Comparison of ENCODE assay signal across 13 mouse cellular contexts in genomic region chr13:18953575-18953974, GRCm38 (mm10).
"Had no signal": no experiment of that assay in that cellular context is flagged by ENCODE, and none has a peak within 500 bp of the region (broad histone marks: within the 10 kb centered on the region; RNA-seq: fewer than 3 reads in every experiment).

No protein-coding gene starts in this region.

- H3K27me3 ChIP-seq: neural tube, embryonic 13.5 days had no signal

- DNase-seq: kidney, adult 18-20 months; kidney, postnatal 10 days; kidney, postnatal 4 days; liver; lung, adult 18-20 months; lung, postnatal 4 days; right cerebral cortex, adult 18-20 months; right cerebral cortex, postnatal 25 days had no signal

- H3K9ac ChIP-seq: limb, embryonic 12.5 days; liver, embryonic 14.5 days; neural tube, embryonic 13.5 days had no signal

- H3K4me1 ChIP-seq: limb, embryonic 12.5 days had no signal

- H3K4me3 ChIP-seq: layer of hippocampus, adult 2 months; limb, embryonic 12.5 days; midbrain, embryonic 10.5 days; neural tube, embryonic 13.5 days had no signal

- H3K9me3 ChIP-seq: limb, embryonic 12.5 days; midbrain, embryonic 10.5 days; neural tube, embryonic 13.5 days had no signal

- H3K27ac ChIP-seq: layer of hippocampus, adult 2 months; limb, embryonic 12.5 days; liver, embryonic 14.5 days; midbrain, embryonic 10.5 days; neural tube, embryonic 13.5 days had no signal

- H3K36me3 ChIP-seq: limb, embryonic 12.5 days; midbrain, embryonic 10.5 days; neural tube, embryonic 13.5 days had no signal

- H3K4me2 ChIP-seq: limb, embryonic 12.5 days; neural tube, embryonic 13.5 days had no signal
